ENCODE assay signal across 14 mouse cellular contexts in the genomic region with DNA sequence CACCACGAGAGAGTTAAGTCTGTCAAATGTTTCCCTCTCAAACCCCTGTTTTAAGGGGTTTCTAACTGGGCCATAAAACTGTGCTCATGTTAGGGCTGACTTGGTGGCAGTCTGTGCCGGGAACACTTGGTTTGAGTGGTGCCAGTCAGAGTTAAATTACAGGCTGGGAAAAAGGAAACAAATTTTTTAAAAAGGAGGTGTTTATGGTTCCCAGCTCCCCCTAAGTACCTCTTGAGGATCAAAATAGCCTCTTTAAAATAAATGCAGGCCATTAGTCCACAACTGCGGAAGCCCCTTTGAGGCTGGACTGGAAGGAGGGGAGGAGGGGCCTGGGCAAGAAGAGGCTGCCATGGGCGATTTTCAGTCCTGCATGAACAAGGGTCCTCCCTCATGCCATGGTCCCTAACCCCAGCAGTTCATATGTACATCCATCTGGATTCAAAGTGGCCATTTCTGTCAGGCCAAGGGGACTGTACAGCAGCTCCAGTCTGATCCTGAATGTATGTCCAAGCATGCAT.
"Had no signal": no experiment of that assay in that cellular context is flagged by ENCODE, and none has a peak within 500 bp of the region (broad histone marks: within the 10 kb centered on the region; RNA-seq: fewer than 3 reads in every experiment).

No protein-coding gene starts in this region.

- DNase-seq: kidney, adult 18-20 months; kidney, postnatal 10 days; lung, postnatal 36 days; midbrain, embryonic 14.5 days; right cerebral cortex, adult 18-20 months; right cerebral cortex, postnatal 25 days; thymus, adult 18-20 months; thymus, postnatal 14 days had no signal

- ATAC-seq: liver, embryonic 12.5 days had no signal

- H3K4me3 ChIP-seq: limb, embryonic 15.5 days; liver, embryonic 12.5 days; midbrain, embryonic 10.5 days; myocyte; neural tube, embryonic 15.5 days had no signal

- H3K27ac ChIP-seq: limb, embryonic 15.5 days; liver, embryonic 12.5 days; midbrain, embryonic 10.5 days; neural tube, embryonic 15.5 days had no signal

- H3K36me3 ChIP-seq: limb, embryonic 15.5 days; liver, embryonic 12.5 days; midbrain, embryonic 10.5 days; neural tube, embryonic 15.5 days had no signal

- H3K9me3 ChIP-seq: limb, embryonic 15.5 days; liver, embryonic 12.5 days; midbrain, embryonic 10.5 days; neural tube, embryonic 15.5 days had no signal

- H3K27me3 ChIP-seq: liver, embryonic 12.5 days; neural tube, embryonic 15.5 days had no signal

- H3K4me2 ChIP-seq: limb, embryonic 15.5 days; liver, embryonic 12.5 days; lung, embryonic 14.5 days; neural tube, embryonic 15.5 days had no signal

- H3K9ac ChIP-seq: limb, embryonic 15.5 days; liver, embryonic 12.5 days; lung, embryonic 14.5 days; neural tube, embryonic 15.5 days had no signal
